Mouse (Mus musculus) forebrain, embryonic 12.5 days (tissue): ENCODE data around the gene Dgkz. TPM values are rescaled to one million over a fixed set of nuclear protein-coding genes. Genes with fewer than 3 reads are reported as not detected.
A peak's percentile ranks its signal among the peaks of the same experiment; 100 is the strongest.

Experiments used
- ATAC-seq: fragments of 200-750 bp; cut with Nextera tagmentation; 2 replicates; pipeline ENCODE4 v1.8.0; 2017; ENCODE audit warnings: moderate TSS enrichment; ENCODE audit not compliant: low FRiP score
- H3K27ac ChIP-seq: fragments of 300-500 bp; sonication (generic); 2 replicates; pipeline ENCODE4 v1.5.1; 2016; ENCODE audit warnings: mild to moderate bottlenecking
- H3K27me3 ChIP-seq: fragments of 300-500 bp; sonication (generic); 2 replicates; pipeline ENCODE4 v1.6.1; 2016; ENCODE audit warnings: mild to moderate bottlenecking
- H3K36me3 ChIP-seq: fragments of 300-500 bp; sonication (generic); replicated peaks from 2 replicates; pipeline ENCODE4 v1.6.1; 2016; ENCODE audit warnings: mild to moderate bottlenecking
- H3K4me1 ChIP-seq: fragments of 300-500 bp; sonication (generic); 2 replicates; pipeline ENCODE4 v1.6.1; 2016
- H3K4me2 ChIP-seq: fragments of 300-500 bp; sonication (generic); 2 replicates; pipeline ENCODE4 v1.6.1; 2016; ENCODE audit warnings: mild to moderate bottlenecking, moderate library complexity
- H3K4me3 ChIP-seq: fragments of 300-500 bp; sonication (generic); replicated peaks from 2 replicates; pipeline ENCODE4 v1.5.1; 2016; ENCODE audit warnings: mild to moderate bottlenecking
- H3K9ac ChIP-seq: fragments of 300-500 bp; sonication (generic); 2 replicates; pipeline ENCODE4 v1.6.1; 2016; ENCODE audit warnings: mild to moderate bottlenecking
- H3K9me3 ChIP-seq: fragments of 300-500 bp; sonication (generic); 2 replicates; pipeline ENCODE4 v1.6.1; 2016
- WGBS: fragments of 180-500 bp; shearing (Covaris S2); methylation state at CpG from one replicate; pipeline ENCODE4 v1.1.7; 2016; 5-methylcytosine and 5-hydroxymethylcytosine counted together
- polyA plus RNA-seq: library from polyadenylated mRNA; unstranded; fragments of >200 nt; fragmentation: Nextera tagmentation; extraction: Ambion mirVana; gene quantifications from 2 replicates; pipeline ENCODE4 v1.2.1, GENCODE M21; 2016

The Dgkz gene
- polyA plus RNA-seq, 1 experiment from 2014 or later: 28.5 TPM

- Histone ChIP-seq H3K4me2 (no peak overlapping the region), H3K4me3 (no peak overlapping the region), H3K36me3 (peaks cover 63% of the 10 kb centered on the region), H3K27ac (no peak overlapping the region), H3K9me3 (no peaks in the 10 kb centered on the region), H3K9ac (no peak overlapping the region), H3K27me3 (peaks cover 25% of the 10 kb centered on the region), H3K4me1 (peaks cover 11% of the 10 kb centered on the region)
- ATAC-seq: no peak
- 97% methylated on average over 7 of the region's 7 CpGs for WGBS
Measured at GRCm38 (mm10) chr2:91917096-91917495, 58.6 kb downstream of the Dgkz start.

- peaks cover 5% of the 10 kb centered on the region for H3K4me1 ChIP-seq
- H3K9ac ChIP-seq: no peak overlapping the region
- H3K36me3 ChIP-seq: peaks cover 69% of the 10 kb centered on the region
- H3K27me3 ChIP-seq: peaks cover 19% of the 10 kb centered on the region
- no peak overlapping the region for H3K4me2 ChIP-seq
- no peak overlapping the region for H3K27ac ChIP-seq
- no peak overlapping the region for H3K4me3 ChIP-seq
- no peak for ATAC-seq
- 93% methylated on average over 7 of the region's 7 CpGs for WGBS
- H3K9me3 ChIP-seq: no peaks in the 10 kb centered on the region
Measured at GRCm38 (mm10) chr2:91916346-91916977, 59.2 kb downstream of the Dgkz start.

GRCm38 (mm10) chr2:91913328-91914110, 62.1 kb downstream of the Dgkz start:
- Histone ChIP-seq H3K4me3 (no peak overlapping the region), H3K27ac (no peak overlapping the region), H3K4me2 (no peak overlapping the region), H3K36me3 (peaks cover 81% of the 10 kb centered on the region), H3K27me3 (no peaks in the 10 kb centered on the region), H3K9ac (no peak overlapping the region), H3K4me1 (no peaks in the 10 kb centered on the region), H3K9me3 (no peaks in the 10 kb centered on the region)
- WGBS: 93% methylated on average over 7 of the region's 7 CpGs
- no peak for ATAC-seq

GRCm38 (mm10) chr2:91912616-91913015, 63.0 kb downstream of the Dgkz start:
- ATAC-seq: no peak
- WGBS: 85% methylated on average over 3 of the region's 3 CpGs
- peaks cover 72% of the 10 kb centered on the region for H3K36me3 ChIP-seq

GRCm38 (mm10) chr2:91906141-91906540, 69.5 kb downstream of the Dgkz start:
- Histone ChIP-seq H3K4me3 (no peak overlapping the region), H3K9me3 (no peaks in the 10 kb centered on the region), H3K27ac (0 out of 2 replicates have a peak overlapping the region, but pooled peaks have one; percentile 54), H3K36me3 (peaks cover 28% of the 10 kb centered on the region), H3K9ac (no peak overlapping the region), H3K4me2 (no peak overlapping the region), H3K27me3 (no peaks in the 10 kb centered on the region), H3K4me1 (peaks cover 9% of the 10 kb centered on the region)
- WGBS: 88% methylated on average over 2 of the region's 2 CpGs
- ATAC-seq: no peak

More at GRCm38 (mm10) chr2:91912616-91913015, 63.0 kb downstream of the Dgkz start:
- Histone ChIP-seq H3K9ac (no peak overlapping the region), H3K4me1 (no peaks in the 10 kb centered on the region), H3K4me2 (no peak overlapping the region), H3K27me3 (no peaks in the 10 kb centered on the region), H3K9me3 (no peaks in the 10 kb centered on the region), H3K27ac (no peak overlapping the region), H3K4me3 (no peak overlapping the region)

GRCm38 (mm10) chr2:91904618-91905307, 70.9 kb downstream of the Dgkz start:
- no peak overlapping the region for H3K4me3 ChIP-seq
- peaks cover 19% of the 10 kb centered on the region for H3K36me3 ChIP-seq
- 56% methylated on average over 5 of the region's 5 CpGs for WGBS
- H3K9ac ChIP-seq: no peak overlapping the region
- peaks cover 9% of the 10 kb centered on the region for H3K4me1 ChIP-seq
- H3K27me3 ChIP-seq: no peaks in the 10 kb centered on the region
- ATAC-seq: peak; percentile 46; the same call in 1 of the 2 replicates
- H3K27ac ChIP-seq: peak overlapping the region; percentile 54
- no peaks in the 10 kb centered on the region for H3K9me3 ChIP-seq
- no peak overlapping the region for H3K4me2 ChIP-seq

- no peak overlapping the region for H3K4me2 ChIP-seq
Measured at GRCm38 (mm10) chr2:91903171-91903925, 72.3 kb downstream of the Dgkz start.

GRCm38 (mm10) chr2:91902336-91902735, 73.3 kb downstream of the Dgkz start:
- H3K4me2 ChIP-seq: no peak overlapping the region
- H3K4me3 ChIP-seq: no peak overlapping the region
- H3K27ac ChIP-seq: no peak overlapping the region
- no peak overlapping the region for H3K9ac ChIP-seq
- 70% methylated on average over 5 of the region's 5 CpGs for WGBS
- no peaks in the 10 kb centered on the region for H3K9me3 ChIP-seq
- no peak for ATAC-seq
- no peaks in the 10 kb centered on the region for H3K27me3 ChIP-seq
- H3K4me1 ChIP-seq: peaks cover 9% of the 10 kb centered on the region
- peaks cover 16% of the 10 kb centered on the region; the same call in 1 of the 2 replicates for H3K36me3 ChIP-seq

More at GRCm38 (mm10) chr2:91903171-91903925, 72.3 kb downstream of the Dgkz start:
- Histone ChIP-seq H3K27ac (no peak overlapping the region), H3K9ac (no peak overlapping the region), H3K27me3 (no peaks in the 10 kb centered on the region), H3K36me3 (peaks cover 16% of the 10 kb centered on the region; the same call in 1 of the 2 replicates), H3K9me3 (no peaks in the 10 kb centered on the region), H3K4me1 (peaks cover 9% of the 10 kb centered on the region), H3K4me3 (no peak overlapping the region)
- no peak for ATAC-seq
- 93% methylated on average over 3 of the region's 3 CpGs for WGBS

- 93% methylated on average over 8 of the region's 8 CpGs for WGBS
- Histone ChIP-seq H3K27me3 (no peaks in the 10 kb centered on the region), H3K9ac (no peak overlapping the region), H3K4me2 (no peak overlapping the region), H3K4me3 (no peak overlapping the region), H3K4me1 (peaks cover 9% of the 10 kb centered on the region), H3K9me3 (no peaks in the 10 kb centered on the region), H3K27ac (no peak overlapping the region), H3K36me3 (peaks cover 12% of the 10 kb centered on the region; the same call in 1 of the 2 replicates)
- no peak for ATAC-seq
Measured at GRCm38 (mm10) chr2:91900431-91900830, 75.2 kb downstream of the Dgkz start.

- ATAC-seq: no peak
- Histone ChIP-seq H3K4me1 (no peaks in the 10 kb centered on the region), H3K4me3 (no peak overlapping the region), H3K27me3 (no peaks in the 10 kb centered on the region), H3K36me3 (peaks cover 12% of the 10 kb centered on the region; the same call in 1 of the 2 replicates), H3K27ac (no peak overlapping the region), H3K9ac (no peak overlapping the region), H3K4me2 (no peak overlapping the region), H3K9me3 (no peaks in the 10 kb centered on the region)
- WGBS: 92% methylated on average over 3 of the region's 3 CpGs
Measured at GRCm38 (mm10) chr2:91899141-91899540, 76.5 kb downstream of the Dgkz start.

- Histone ChIP-seq H3K36me3 (peaks cover 12% of the 10 kb centered on the region; the same call in 1 of the 2 replicates), H3K4me1 (no peaks in the 10 kb centered on the region), H3K4me2 (no peak overlapping the region)
Measured at GRCm38 (mm10) chr2:91897968-91898367, 77.7 kb downstream of the Dgkz start.

GRCm38 (mm10) chr2:91895401-91895800, 80.3 kb downstream of the Dgkz start:
- no peaks in the 10 kb centered on the region for H3K9me3 ChIP-seq
- H3K4me2 ChIP-seq: no peak overlapping the region
- peaks cover 5% of the 10 kb centered on the region; the same call in 1 of the 2 replicates for H3K36me3 ChIP-seq
- no peaks in the 10 kb centered on the region for H3K27me3 ChIP-seq
- no peak for ATAC-seq
- H3K27ac ChIP-seq: no peak overlapping the region
- no peaks in the 10 kb centered on the region for H3K4me1 ChIP-seq
- WGBS: 94% methylated on average over 3 of the region's 3 CpGs
- no peak overlapping the region for H3K9ac ChIP-seq
- H3K4me3 ChIP-seq: no peak overlapping the region

More at GRCm38 (mm10) chr2:91897968-91898367, 77.7 kb downstream of the Dgkz start:
- H3K9me3 ChIP-seq: no peaks in the 10 kb centered on the region
- ATAC-seq: no peak
- H3K4me3 ChIP-seq: no peak overlapping the region
- no peaks in the 10 kb centered on the region for H3K27me3 ChIP-seq
- no peak overlapping the region for H3K9ac ChIP-seq
- no peak overlapping the region for H3K27ac ChIP-seq
